In the genomic region with DNA sequence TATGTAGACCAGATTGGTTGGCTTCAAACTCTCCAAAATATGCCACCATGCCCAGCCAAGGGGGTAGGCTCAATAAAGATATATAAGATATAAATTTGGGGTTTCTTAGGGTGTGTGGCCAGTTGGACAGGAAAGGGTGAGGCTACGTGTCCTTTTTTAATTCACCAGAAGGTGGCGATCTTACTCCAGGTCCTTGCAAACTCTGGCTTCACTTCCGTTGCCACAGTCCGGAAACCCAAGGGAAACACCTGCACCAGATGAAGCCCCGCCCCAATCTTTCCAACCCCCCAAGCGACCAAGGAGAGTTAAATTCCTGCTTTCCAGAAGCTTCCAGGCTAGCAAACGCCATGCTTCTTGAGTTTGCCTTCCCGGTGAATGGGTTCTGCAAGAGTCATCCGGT, we compare ENCODE assay signal across 8 mouse cellular contexts. TPM values are rescaled to one million over a fixed set of nuclear protein-coding genes. Genes with fewer than 3 reads are reported as not detected.
DNase-seq lines count a peak whose midpoint lies in the region; ATAC-seq and TF ChIP-seq lines count a peak whose summit lies in the region.

No protein-coding gene starts in this region.

- WGBS in forebrain, embryonic 11.5 days = 19% methylated on average over 9 of the region's 9 CpGs
- 19% methylated on average over 9 of the region's 9 CpGs for WGBS in lung, embryonic 14.5 days
- WGBS in neural tube, embryonic 15.5 days = 23% methylated on average over 9 of the region's 9 CpGs

- no peaks in the 10 kb centered on the region for H3K36me3 ChIP-seq in E14TG2a.4 (ENCODE audit: insufficient read depth, low read length)
- H3K36me3 ChIP-seq in forebrain, embryonic 11.5 days (ENCODE audit: control insufficient read depth, insufficient read depth, low read length) = no peaks in the 10 kb centered on the region
- no peaks in the 10 kb centered on the region for H3K36me3 ChIP-seq in lung, embryonic 14.5 days (ENCODE audit: insufficient read depth)
- H3K36me3 ChIP-seq in neural tube, embryonic 15.5 days = no peaks in the 10 kb centered on the region

- intact Hi-C loops in heart, postnatal 10 days (cut with DNase I) = loop anchor here (1.0 to 5.0 kb wide), 3 partner anchors 34 to 108 kb away; no protein-coding TSS in a partner anchor

- H3K27ac ChIP-seq in forebrain, embryonic 11.5 days (ENCODE audit: low read depth, low read length) = no peak overlapping the region
- H3K27ac ChIP-seq in lung, embryonic 14.5 days (ENCODE audit: low read depth) = no peak overlapping the region
- no peak overlapping the region for H3K27ac ChIP-seq in neural tube, embryonic 15.5 days (replicated peaks)

- peaks cover 45% of the 10 kb centered on the region for H3K4me1 ChIP-seq in E14TG2a.4 (replicated peaks; ENCODE audit: low read depth, low read length)
- no peaks in the 10 kb centered on the region for H3K4me1 ChIP-seq in forebrain, embryonic 11.5 days (replicated peaks; ENCODE audit: control insufficient read depth, insufficient read depth, low read length)
- 0 out of 2 replicates have a peak, but pooled peaks cover 2% of the 10 kb centered on the region for H3K4me1 ChIP-seq in lung, embryonic 14.5 days (ENCODE audit: insufficient read depth)
- H3K4me1 ChIP-seq in neural tube, embryonic 15.5 days = 0 out of 2 replicates have a peak, but pooled peaks cover 2% of the 10 kb centered on the region

- no peaks in the 10 kb centered on the region for H3K9me3 ChIP-seq in E14TG2a.4 (ENCODE audit: low read length)
- no peaks in the 10 kb centered on the region for H3K9me3 ChIP-seq in forebrain, embryonic 11.5 days (ENCODE audit: control insufficient read depth, low read length)
- H3K9me3 ChIP-seq in lung, embryonic 14.5 days (ENCODE audit: low read depth, low read length) = no peaks in the 10 kb centered on the region
- H3K9me3 ChIP-seq in neural tube, embryonic 15.5 days (replicated peaks) = no peaks in the 10 kb centered on the region

- DNase-seq in adrenal gland, adult 18-20 months (ENCODE audit: low spot score in 2 of 2) = peak; percentile 57 to 63
- DNase-seq in forebrain, embryonic 11.5 days (ENCODE audit: low spot score) = peak; percentile 80
- peak; percentile 84 to 91 for DNase-seq in heart, postnatal 10 days
- peak; percentile 85 for DNase-seq in kidney, postnatal 14 days
- peak; percentile 93 for DNase-seq in lung, embryonic 14.5 days
- peak; percentile 85 for DNase-seq in thymus, postnatal 25 days

- H3K27me3 ChIP-seq in E14TG2a.4 (ENCODE audit: insufficient read depth, low read length) = no peaks in the 10 kb centered on the region
- H3K27me3 ChIP-seq in forebrain, embryonic 11.5 days (ENCODE audit: control insufficient read depth, insufficient read depth, low read length) = no peaks in the 10 kb centered on the region
- H3K27me3 ChIP-seq in lung, embryonic 14.5 days (ENCODE audit: insufficient read depth, low read length) = no peaks in the 10 kb centered on the region
- no peaks in the 10 kb centered on the region for H3K27me3 ChIP-seq in neural tube, embryonic 15.5 days (replicated peaks)

- peak; percentile 42 for ATAC-seq in forebrain, embryonic 11.5 days (replicated peaks; ENCODE audit: low FRiP score)
- ATAC-seq in lung, embryonic 14.5 days (ENCODE audit: insufficient read depth) = peak; percentile 73
- ATAC-seq in neural tube, embryonic 15.5 days (ENCODE audit: low FRiP score) = 0 out of 2 replicates have a peak, but pooled peaks have one; percentile 38

- H3K9ac ChIP-seq in forebrain, embryonic 11.5 days (ENCODE audit: low read length) = no peak overlapping the region
- no peak overlapping the region for H3K9ac ChIP-seq in lung, embryonic 14.5 days
- no peak overlapping the region for H3K9ac ChIP-seq in neural tube, embryonic 15.5 days (replicated peaks)

- peak overlapping the region; percentile 30 for H3K4me3 ChIP-seq in E14TG2a.4 (replicated peaks; ENCODE audit: low read length)
- H3K4me3 ChIP-seq in forebrain, embryonic 11.5 days (ENCODE audit: low read depth, low read length) = no peak overlapping the region
- no peak overlapping the region for H3K4me3 ChIP-seq in lung, embryonic 14.5 days (ENCODE audit: low read depth, low read length)
- no peak overlapping the region for H3K4me3 ChIP-seq in neural tube, embryonic 15.5 days (replicated peaks)

- H3K4me2 ChIP-seq in forebrain, embryonic 11.5 days (ENCODE audit: low read depth, low read length, severe bottlenecking) = no peak overlapping the region
- no peak overlapping the region for H3K4me2 ChIP-seq in lung, embryonic 14.5 days
- peak overlapping the region; percentile 35 for H3K4me2 ChIP-seq in neural tube, embryonic 15.5 days

- TF ChIP-seq CTCF in E14TG2a.4 (conservative IDR thresholded peaks at IDR 0.05; ENCODE audit: low read length) = peak; percentile 55
- TF ChIP-seq CTCF in lung, embryonic 14.5 days (IDR thresholded peaks at IDR 0.05; ENCODE audit: low read depth) = peak; percentile 88

RNA-seq across cellular contexts. Expression of a gene that starts 0.4 kb away (rescaled TPM):
- 100 to 1,000 TPM in 1 of 2 experiments, 10 to 100 TPM in 1; 63.7 to 118 TPM for total RNA-seq in adrenal gland, adult 18-20 months (2021)
- 37.1 and 39.1 TPM in 2 replicates for polyA plus RNA-seq in forebrain, embryonic 11.5 days (2014; fragmentation: Nextera tagmentation; extraction: Ambion mirVana)
- total RNA-seq in heart, postnatal 10 days (2021) = 100 to 1,000 TPM; 107 to 117 TPM
- 271 and 297 TPM in 2 replicates for polyA plus RNA-seq in lung, embryonic 14.5 days (2014; fragmentation: Nextera tagmentation; extraction: Ambion mirVana)
- 18.8 and 48.9 TPM in 2 replicates for polyA plus RNA-seq in neural tube, embryonic 15.5 days (2015; fragmentation: Nextera tagmentation; extraction: Ambion mirVana)

RNA-seq across cellular contexts. Expression of a gene that starts 46.4 kb away (rescaled TPM):
- 100 to 1,000 TPM in 1 of 2 experiments, 10 to 100 TPM in 1; 35.0 to 166 TPM for total RNA-seq in adrenal gland, adult 18-20 months (2021)
- 21.5 and 24.2 TPM in 2 replicates for polyA plus RNA-seq in forebrain, embryonic 11.5 days (2014; fragmentation: Nextera tagmentation; extraction: Ambion mirVana)
- total RNA-seq in heart, postnatal 10 days (2021) = 10 to 100 TPM; 35.4 to 36.7 TPM
- polyA plus RNA-seq in lung, embryonic 14.5 days (2014; fragmentation: Nextera tagmentation; extraction: Ambion mirVana) = 75.4 and 79.5 TPM in 2 replicates
- polyA plus RNA-seq in neural tube, embryonic 15.5 days (2015; fragmentation: Nextera tagmentation; extraction: Ambion mirVana) = 54.1 and 62.9 TPM in 2 replicates

RNA-seq across cellular contexts. Expression of a gene that starts 59.7 kb away (rescaled TPM):
- total RNA-seq in adrenal gland, adult 18-20 months (2021) = under 1 TPM in 1 of 2 experiments, not detected in 1; 0.26 TPM
- polyA plus RNA-seq in forebrain, embryonic 11.5 days (2014; fragmentation: Nextera tagmentation; extraction: Ambion mirVana) = 0.65 and 1.1 TPM in 2 replicates
- total RNA-seq in heart, postnatal 10 days (2021) = 100 to 1,000 TPM; 610 to 792 TPM
- polyA plus RNA-seq in lung, embryonic 14.5 days (2014; fragmentation: Nextera tagmentation; extraction: Ambion mirVana) = 11.4 and 63.9 TPM in 2 replicates
- polyA plus RNA-seq in neural tube, embryonic 15.5 days (2015; fragmentation: Nextera tagmentation; extraction: Ambion mirVana) = 19.9 and 31.1 TPM in 2 replicates
